Mouse (Mus musculus) bone marrow, adult 2 months (tissue): ENCODE results near the gene Elob.
A peak's percentile ranks its signal among the peaks of the same experiment; 100 is the strongest.

Experiments
- CTCF ChIP-seq: fragments of 200-500 bp; IDR thresholded peaks from 2 replicates; pipeline ENCODE4 v1.5.1; 2011; ENCODE audit warnings: low read length, control low read depth; ENCODE audit not compliant: control insufficient read depth, insufficient read depth
- POLR2A ChIP-seq: fragments of 200-500 bp; IDR thresholded peaks from 2 replicates; pipeline ENCODE4 v1.6.1; 2011; ENCODE audit warnings: low read depth, mild to moderate bottlenecking, control low read depth, low read length, borderline replicate concordance; ENCODE audit not compliant: control insufficient read depth

DNA sequence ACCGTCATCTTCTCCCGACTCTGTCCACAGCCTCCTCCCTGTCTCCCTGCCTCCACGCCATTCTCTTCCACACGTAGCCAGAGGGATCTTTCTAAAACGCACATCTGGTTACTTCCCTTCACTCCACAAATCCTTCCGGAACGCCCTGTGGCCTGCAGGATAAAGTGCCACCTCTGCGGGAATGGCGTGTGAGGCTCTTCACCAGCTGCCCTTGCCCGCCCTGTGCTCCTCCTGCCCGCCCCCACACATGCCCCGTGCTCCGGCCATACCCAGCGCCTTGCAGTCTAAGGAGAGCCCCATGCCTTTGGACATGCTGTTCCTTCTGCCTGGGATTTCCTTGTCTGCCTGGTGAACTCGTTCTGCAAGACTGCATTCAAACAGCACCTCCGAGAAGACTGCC is 5.9 kb downstream of the Elob start:
- TF ChIP-seq POLR2A: 0 out of 2 replicates have a peak, but pooled peaks have one; percentile 12
- no peak for TF ChIP-seq CTCF
